Mouse (Mus musculus) liver, embryonic 16.5 days (tissue): ENCODE data around the gene Lxn. TPM values are rescaled to one million over a fixed set of nuclear protein-coding genes. Genes with fewer than 3 reads are reported as not detected.

Experiments
- ATAC-seq: fragments of 200-750 bp; cut with Nextera tagmentation; 2 replicates; pipeline ENCODE4 v1.8.0; 2017; ENCODE audit warnings: low read depth, mild to moderate bottlenecking, moderate number of reproducible peaks, moderate library complexity
- H3K27ac ChIP-seq: fragments of 300-500 bp; sonication (generic); 2 replicates; pipeline ENCODE4 v1.5.1; 2014; ENCODE audit warnings: mild to moderate bottlenecking, low read length
- H3K27me3 ChIP-seq: fragments of 300-500 bp; sonication (generic); 2 replicates; pipeline ENCODE4 v1.6.1; 2014; ENCODE audit warnings: low read depth, low read length, mixed read lengths; ENCODE audit not compliant: control insufficient read depth, insufficient read depth
- H3K36me3 ChIP-seq: fragments of 300-500 bp; sonication (generic); 2 replicates; pipeline ENCODE4 v1.6.1; 2014; ENCODE audit warnings: mild to moderate bottlenecking; ENCODE audit not compliant: control insufficient read depth, insufficient read depth
- H3K4me1 ChIP-seq: fragments of 300-500 bp; sonication (generic); 2 replicates; pipeline ENCODE4 v1.6.1; 2014; ENCODE audit warnings: low read depth, low read length, mixed read lengths; ENCODE audit not compliant: control insufficient read depth
- H3K4me2 ChIP-seq: fragments of 300-500 bp; sonication (generic); 2 replicates; pipeline ENCODE4 v1.6.1; 2014; ENCODE audit warnings: low read depth, low read length, mixed read lengths
- H3K4me3 ChIP-seq: fragments of 300-500 bp; sonication (generic); 2 replicates; pipeline ENCODE4 v1.5.1; 2014; ENCODE audit warnings: low read depth, mild to moderate bottlenecking, low read length
- H3K9ac ChIP-seq: fragments of 300-500 bp; sonication (generic); 2 replicates; pipeline ENCODE4 v1.6.1; 2014; ENCODE audit warnings: low read depth, low read length
- H3K9me3 ChIP-seq: fragments of 300-500 bp; sonication (generic); replicated peaks from 2 replicates; pipeline ENCODE4 v1.6.1; 2016; ENCODE audit warnings: low read length; ENCODE audit not compliant: control insufficient read depth
- WGBS: fragments of 180-500 bp; shearing (Covaris S2); extraction: QIAGEN DNeasy Blood & Tissue Kit; methylation state at CpG from one replicate; pipeline ENCODE4 v1.1.7; 2014; ENCODE audit not compliant: insufficient replicate concordance; 5-methylcytosine and 5-hydroxymethylcytosine counted together
- polyA plus RNA-seq: library from polyadenylated mRNA; unstranded; fragments of >200 nt; fragmentation: Nextera tagmentation; extraction: Ambion mirVana; gene quantifications from 2 replicates; pipeline ENCODE4 v1.2.1, GENCODE M21; 2015

Lxn gene
- polyA plus RNA-seq, 1 experiment from 2014 or later: 11.3 TPM

GRCm38 (mm10) chr3:67496310-67496709 lies 32.6 kb upstream of the Lxn start:
- no peaks in the 10 kb centered on the region for H3K27me3 ChIP-seq
- no peak overlapping the region for H3K4me3 ChIP-seq
- H3K9ac ChIP-seq: no peak overlapping the region
- no peak overlapping the region for H3K4me2 ChIP-seq
- no peaks in the 10 kb centered on the region for H3K36me3 ChIP-seq
- WGBS: 66% methylated on average over 10 of the region's 10 CpGs
- H3K9me3 ChIP-seq: no peaks in the 10 kb centered on the region
- H3K4me1 ChIP-seq: no peaks in the 10 kb centered on the region; the same call in 1 of the 2 replicates
- ATAC-seq: no peak
- H3K27ac ChIP-seq: no peak overlapping the region

- no peaks in the 10 kb centered on the region for H3K27me3 ChIP-seq
- H3K9me3 ChIP-seq: no peaks in the 10 kb centered on the region
- no peaks in the 10 kb centered on the region for H3K36me3 ChIP-seq
- no peak overlapping the region for H3K4me3 ChIP-seq
- no peak overlapping the region for H3K9ac ChIP-seq
- ATAC-seq: no peak
- WGBS: 66% methylated on average over 8 of the region's 8 CpGs
- H3K4me2 ChIP-seq: no peak overlapping the region
- no peak overlapping the region for H3K27ac ChIP-seq
- H3K4me1 ChIP-seq: no peaks in the 10 kb centered on the region
Measured at GRCm38 (mm10) chr3:67493132-67493531, 29.4 kb upstream of the Lxn start.

GRCm38 (mm10) chr3:67492086-67492869 lies 28.6 kb upstream of the Lxn start:
- Histone ChIP-seq H3K4me1 (no peaks in the 10 kb centered on the region), H3K27me3 (no peaks in the 10 kb centered on the region), H3K4me3 (no peak overlapping the region), H3K9me3 (no peaks in the 10 kb centered on the region), H3K9ac (no peak overlapping the region), H3K4me2 (no peak overlapping the region), H3K27ac (no peak overlapping the region), H3K36me3 (no peaks in the 10 kb centered on the region)
- ATAC-seq: no peak
- WGBS: 57% methylated on average over 8 of the region's 8 CpGs

- ATAC-seq: no peak
- Histone ChIP-seq H3K4me2 (no peak overlapping the region), H3K9ac (no peak overlapping the region), H3K27ac (no peak overlapping the region), H3K27me3 (no peaks in the 10 kb centered on the region), H3K36me3 (no peaks in the 10 kb centered on the region), H3K4me1 (no peaks in the 10 kb centered on the region), H3K4me3 (no peak overlapping the region), H3K9me3 (no peaks in the 10 kb centered on the region)
- 35% methylated on average over 4 of the region's 4 CpGs for WGBS
Measured at GRCm38 (mm10) chr3:67490156-67490555, 26.4 kb upstream of the Lxn start.

DNA sequence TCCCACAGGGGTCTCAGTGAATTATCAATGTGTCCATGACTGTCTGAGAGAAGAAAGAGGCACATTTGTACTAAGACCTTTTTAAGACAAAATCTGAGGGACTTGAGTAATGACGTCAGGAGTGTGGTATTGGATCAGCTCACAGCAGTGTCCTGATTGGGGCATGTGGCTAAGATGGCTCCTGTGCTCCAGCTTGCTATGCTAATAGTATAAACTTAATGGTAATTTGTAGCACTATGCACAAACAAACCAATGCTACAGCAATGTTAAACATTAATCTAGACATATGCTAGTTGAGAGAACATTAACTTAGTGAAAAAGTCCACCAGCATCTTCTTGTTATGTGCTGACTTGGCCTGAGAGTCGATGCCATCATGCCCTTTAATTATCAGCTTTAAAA lies 21.5 kb upstream of the Lxn start:
- Histone ChIP-seq H3K9ac (no peak overlapping the region), H3K4me1 (no peaks in the 10 kb centered on the region), H3K27ac (no peak overlapping the region), H3K36me3 (no peaks in the 10 kb centered on the region), H3K27me3 (no peaks in the 10 kb centered on the region), H3K4me2 (no peak overlapping the region), H3K4me3 (no peak overlapping the region), H3K9me3 (no peaks in the 10 kb centered on the region)
- 54% methylated on average over 2 of the region's 2 CpGs for WGBS
- no peak for ATAC-seq

GRCm38 (mm10) chr3:67482400-67482799 lies 18.7 kb upstream of the Lxn start:
- WGBS: 80% methylated on average over 10 of the region's 10 CpGs
- H3K4me1 ChIP-seq: no peaks in the 10 kb centered on the region
- H3K4me3 ChIP-seq: no peak overlapping the region
- no peaks in the 10 kb centered on the region; the same call in 1 of the 2 replicates for H3K36me3 ChIP-seq
- H3K27ac ChIP-seq: no peak overlapping the region
- H3K27me3 ChIP-seq: no peaks in the 10 kb centered on the region
- no peaks in the 10 kb centered on the region for H3K9me3 ChIP-seq
- H3K4me2 ChIP-seq: no peak overlapping the region
- ATAC-seq: no peak
- H3K9ac ChIP-seq: no peak overlapping the region

- Histone ChIP-seq H3K9me3 (no peaks in the 10 kb centered on the region), H3K27me3 (no peaks in the 10 kb centered on the region), H3K4me2 (no peak overlapping the region), H3K4me3 (no peak overlapping the region), H3K36me3 (no peaks in the 10 kb centered on the region; the same call in none of the 2 replicates), H3K27ac (no peak overlapping the region), H3K4me1 (no peaks in the 10 kb centered on the region), H3K9ac (no peak overlapping the region)
- 77% methylated on average over 11 of the region's 11 CpGs for WGBS
- no peak for ATAC-seq
Measured at GRCm38 (mm10) chr3:67479806-67480205, 16.1 kb upstream of the Lxn start.

DNA sequence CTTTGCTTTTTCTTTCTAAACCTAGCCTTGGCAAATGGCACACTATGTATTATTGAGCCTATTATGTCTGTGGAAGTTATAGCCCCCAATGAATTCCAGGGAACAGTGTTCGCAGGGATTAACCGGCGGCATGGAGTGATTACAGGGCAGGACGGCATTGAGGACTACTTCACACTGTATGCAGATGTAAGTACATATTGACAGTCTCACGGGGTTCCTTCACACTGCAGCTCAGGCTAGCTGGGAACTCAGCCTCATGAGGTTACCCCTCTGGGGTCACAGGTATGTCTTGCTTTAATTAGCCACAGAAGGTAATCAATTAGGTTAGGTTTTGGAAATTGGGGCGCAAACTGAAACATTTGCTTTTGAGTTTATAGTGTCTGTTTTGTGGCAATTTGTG lies 9.7 kb upstream of the Lxn start:
- no peaks in the 10 kb centered on the region for H3K9me3 ChIP-seq
- H3K4me3 ChIP-seq: no peak overlapping the region
- no peak overlapping the region for H3K9ac ChIP-seq
- H3K36me3 ChIP-seq: peaks cover 2% of the 10 kb centered on the region
- H3K27me3 ChIP-seq: no peaks in the 10 kb centered on the region
- H3K4me2 ChIP-seq: no peak overlapping the region
- 80% methylated on average over 6 of the region's 6 CpGs for WGBS
- peaks cover 3% of the 10 kb centered on the region; the same call in 1 of the 2 replicates for H3K4me1 ChIP-seq
- no peak for ATAC-seq
- H3K27ac ChIP-seq: no peak overlapping the region

- Histone ChIP-seq H3K36me3 (peaks cover 2% of the 10 kb centered on the region; the same call in 1 of the 2 replicates), H3K4me3 (no peak overlapping the region), H3K4me2 (no peak overlapping the region), H3K9ac (no peak overlapping the region), H3K9me3 (no peaks in the 10 kb centered on the region), H3K4me1 (peaks cover 3% of the 10 kb centered on the region; the same call in 1 of the 2 replicates), H3K27ac (no peak overlapping the region), H3K27me3 (no peaks in the 10 kb centered on the region)
- WGBS: 47% methylated on average over 4 of the region's 4 CpGs
- peak; percentile 74 for ATAC-seq
Measured at GRCm38 (mm10) chr3:67471408-67472127, 7.8 kb upstream of the Lxn start.
